Mouse (Mus musculus) lung, postnatal 36 days (tissue): ENCODE data around the gene Mrs2.

Source experiments
- DNase-seq: peaks from one replicate; pipeline ENCODE4 v3.0.0; 2022; ENCODE audit warnings: mixed read lengths

Gene Mrs2

DNA sequence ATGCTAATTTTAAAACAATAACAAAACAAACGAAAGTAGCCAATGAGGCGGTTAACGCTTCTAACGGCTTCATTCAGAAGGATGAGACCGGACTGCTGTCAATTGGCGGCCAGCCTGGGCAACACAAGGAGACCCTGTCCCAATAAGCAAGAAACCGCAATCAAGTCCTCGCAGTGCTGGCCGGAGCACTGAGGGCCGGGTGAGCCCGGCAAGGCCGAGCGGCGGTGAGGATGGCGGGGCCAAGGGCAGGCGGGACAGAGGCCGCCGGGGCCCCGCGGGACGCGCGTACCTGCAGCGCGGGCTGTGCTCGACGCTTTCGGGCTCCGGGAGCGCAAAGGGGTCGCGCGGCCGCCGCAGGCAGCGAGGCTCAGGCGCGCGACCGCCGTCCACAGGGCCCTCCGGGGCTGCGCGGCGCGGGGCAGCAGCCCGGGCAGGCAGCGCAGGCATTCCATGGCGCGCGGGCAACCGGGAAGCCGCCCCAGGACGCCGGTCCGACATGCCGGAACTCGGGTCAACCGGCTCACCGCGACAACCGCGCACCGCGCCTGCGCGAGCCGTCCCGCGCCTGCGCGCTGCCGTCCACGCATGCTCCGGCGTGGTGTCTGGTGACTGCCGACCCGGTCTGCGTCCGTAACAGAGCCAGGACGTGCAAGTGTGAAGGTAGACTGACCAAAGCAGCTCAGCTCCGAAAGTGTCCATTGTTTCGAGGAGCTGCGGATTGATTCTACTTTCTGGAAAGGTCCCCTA lies at the start of gene Mrs2:
Mrs2 (minus strand) TSS at position 587 of the 747 bp plus-strand sequence.
- DNase-seq = peak; percentile 89

DNA sequence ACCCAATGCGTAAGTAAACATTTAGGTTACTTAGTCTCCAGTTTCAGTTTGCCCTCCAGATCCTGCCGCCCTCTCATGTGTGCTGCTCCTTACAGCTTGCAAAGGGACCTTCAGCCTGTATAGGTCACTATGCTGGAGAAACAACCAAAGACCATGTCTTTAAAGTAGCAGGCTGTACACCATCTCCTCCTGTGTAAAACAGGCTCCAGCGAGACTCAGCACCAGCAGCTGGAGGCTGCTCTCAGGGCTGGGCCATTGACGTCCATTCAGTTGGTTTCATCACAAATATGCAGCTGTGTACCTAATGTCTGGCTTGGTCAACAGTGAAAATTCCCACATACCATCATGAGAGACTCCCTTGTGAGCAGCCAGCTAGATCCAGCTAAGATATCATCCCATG lies 49.6 kb upstream of the Mrs2 start:
- DNase-seq = no peak

GRCm38 (mm10) chr13:25067183-25067582 lies 47.0 kb upstream of the Mrs2 start:
- DNase-seq = no peak

DNA sequence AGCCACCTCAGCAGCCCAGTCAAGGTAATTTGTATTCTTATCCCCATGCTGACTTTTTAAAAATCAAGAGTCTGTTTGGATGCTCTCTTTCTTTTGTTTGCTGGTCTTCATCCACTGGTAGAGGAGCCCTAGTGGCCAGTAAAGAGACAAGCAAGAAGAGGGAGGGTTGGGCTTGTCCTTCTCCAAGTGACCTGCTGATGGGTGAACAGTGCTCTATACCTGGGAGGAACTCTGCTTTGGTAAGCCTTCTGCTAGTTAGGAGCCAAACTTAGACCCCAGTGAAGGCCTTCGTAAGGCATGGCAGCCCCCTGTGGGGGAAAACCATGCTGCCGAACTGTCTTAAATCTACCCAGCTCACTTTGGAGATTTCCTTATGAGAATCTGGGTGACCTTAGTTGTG lies 46.5 kb upstream of the Mrs2 start:
- DNase-seq = no peak

DNA sequence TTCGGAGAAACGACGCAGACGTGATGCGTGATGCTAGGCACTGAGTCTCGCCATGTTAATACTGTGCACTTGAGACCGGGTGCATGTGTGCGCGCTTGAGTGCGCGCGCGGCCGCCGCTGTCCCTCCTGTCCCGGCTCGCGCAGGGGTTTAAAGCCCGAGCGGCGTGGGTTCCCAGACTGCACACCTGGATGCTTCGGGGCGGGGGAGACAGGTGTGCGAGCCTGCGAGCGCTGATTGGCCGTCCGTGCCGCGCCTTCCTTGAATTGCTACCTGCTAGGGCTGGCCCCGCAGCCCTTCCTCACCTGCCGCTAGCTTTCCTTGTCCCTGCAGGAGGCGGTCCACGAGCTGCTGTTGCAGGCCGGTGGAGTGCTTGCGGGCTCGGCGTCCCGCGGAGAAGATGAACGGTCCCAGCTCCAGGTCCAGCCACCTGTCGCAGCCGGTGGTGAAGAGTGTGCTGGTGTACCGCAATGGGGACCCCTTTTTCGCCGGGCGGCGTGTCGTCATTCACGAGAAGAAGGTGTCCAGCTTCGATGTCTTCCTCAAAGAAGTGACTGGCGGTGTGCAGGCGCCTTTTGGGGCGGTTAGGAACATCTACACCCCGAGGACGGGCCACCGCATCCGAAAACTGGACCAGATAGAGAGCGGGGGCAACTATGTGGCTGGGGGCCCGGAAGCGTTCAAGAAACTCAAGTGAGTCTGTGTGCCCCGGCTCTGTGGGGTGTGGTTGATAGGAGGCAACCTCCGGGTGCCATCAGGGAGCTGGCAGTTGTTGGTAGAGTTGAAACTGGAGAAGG lies 35.9 kb upstream of the Mrs2 start, which contains the start of gene Dcdc2a:
Dcdc2a (plus strand) TSS at position 132 of the 795 bp plus-strand sequence.
- peak; percentile 33 for DNase-seq

- peak; percentile 43 for DNase-seq
Observed at GRCm38 (mm10) chr13:25055111-25055554, 35.0 kb upstream of the Mrs2 start.

DNA sequence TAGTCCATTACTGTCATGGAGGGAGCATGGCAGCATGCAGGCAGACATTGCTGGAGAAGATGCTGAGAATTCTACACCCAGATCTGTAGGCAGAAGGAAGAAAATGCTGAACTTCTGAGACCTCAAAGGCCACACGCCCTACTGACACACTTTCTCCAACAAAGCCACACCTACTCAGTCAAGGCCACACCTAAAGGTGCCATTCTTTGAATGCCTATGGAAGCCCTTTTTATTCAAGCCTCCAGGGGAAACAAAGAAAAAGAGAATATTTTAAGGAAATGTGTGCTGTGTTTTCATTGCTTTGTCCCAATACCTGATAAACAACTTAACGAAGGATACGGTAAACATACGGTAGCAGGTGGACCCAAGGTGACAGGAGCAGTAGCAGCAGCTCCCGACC lies 32.5 kb upstream of the Mrs2 start:
- DNase-seq = no peak

- no peak for DNase-seq
Observed at GRCm38 (mm10) chr13:25039488-25039887, 19.3 kb upstream of the Mrs2 start.

DNA sequence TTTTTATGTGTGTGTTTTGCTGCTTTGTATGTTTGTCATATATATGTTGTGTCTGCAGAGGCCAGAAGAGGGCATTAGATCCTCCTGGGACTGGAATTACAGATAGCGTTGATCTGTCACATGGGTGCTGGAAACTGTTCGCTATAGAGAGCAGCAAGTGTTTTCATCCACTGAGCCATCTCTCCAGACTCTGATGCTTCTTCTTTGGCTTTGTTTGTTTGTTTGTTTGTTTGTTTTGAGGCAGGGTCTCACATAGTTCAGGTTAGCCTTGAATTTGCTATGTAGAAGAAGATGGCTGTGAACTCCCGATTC lies 6.9 kb upstream of the Mrs2 start:
- DNase-seq = no peak

- DNase-seq = no peak
Observed at GRCm38 (mm10) chr13:25026409-25027113, 6.4 kb upstream of the Mrs2 start.

GRCm38 (mm10) chr13:25024655-25025054 lies 4.5 kb upstream of the Mrs2 start:
- DNase-seq = peak; percentile 61

- DNase-seq = no peak
Observed at GRCm38 (mm10) chr13:25023129-25023528, 3.0 kb upstream of the Mrs2 start.

- DNase-seq = no peak
Observed at GRCm38 (mm10) chr13:25022386-25022785, 2.2 kb upstream of the Mrs2 start.

- DNase-seq = no peak
Observed at GRCm38 (mm10) chr13:25020540-25020892, 337 bp upstream of the Mrs2 start.

DNA sequence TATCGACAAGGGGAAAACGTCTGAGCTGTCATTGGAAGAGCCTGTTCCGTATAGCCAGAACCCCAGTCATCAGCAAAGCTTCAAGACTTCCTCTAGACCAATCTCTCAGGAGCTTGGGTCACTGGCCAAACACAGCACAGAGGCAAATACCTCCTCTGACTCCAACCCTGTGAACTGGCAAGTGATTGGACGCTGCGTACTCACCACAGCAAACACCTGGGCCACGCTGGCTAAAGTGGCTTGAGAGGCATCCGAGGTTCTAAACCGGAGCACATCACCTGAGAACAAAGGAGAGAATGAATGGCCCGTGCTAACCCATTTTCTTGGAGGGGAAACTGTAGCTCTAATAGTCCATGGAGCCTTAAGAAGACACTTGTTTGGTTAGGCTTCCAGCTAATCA lies 1.9 kb downstream of the Mrs2 start:
- DNase-seq = no peak

DNA sequence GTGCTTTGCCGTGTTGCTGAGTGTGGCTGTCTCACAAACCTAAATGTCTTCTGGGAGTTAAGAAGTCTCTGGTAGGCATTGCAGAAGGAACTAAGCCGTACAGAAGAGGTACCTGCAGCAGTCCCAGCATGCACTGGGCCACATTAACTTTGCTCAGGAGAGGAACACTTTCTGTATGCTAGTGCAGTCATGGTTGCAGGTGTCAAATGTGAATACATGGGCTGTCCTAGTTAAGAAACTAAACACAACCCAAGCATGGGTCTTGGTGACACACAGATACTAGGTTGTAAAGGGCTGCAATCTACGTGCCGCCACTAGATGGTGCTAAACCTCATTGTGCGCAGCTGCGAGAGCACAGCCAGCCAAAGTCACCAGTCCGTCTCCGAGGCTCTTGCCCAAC lies 13.1 kb downstream of the Mrs2 start:
- DNase-seq = peak; percentile 75

DNA sequence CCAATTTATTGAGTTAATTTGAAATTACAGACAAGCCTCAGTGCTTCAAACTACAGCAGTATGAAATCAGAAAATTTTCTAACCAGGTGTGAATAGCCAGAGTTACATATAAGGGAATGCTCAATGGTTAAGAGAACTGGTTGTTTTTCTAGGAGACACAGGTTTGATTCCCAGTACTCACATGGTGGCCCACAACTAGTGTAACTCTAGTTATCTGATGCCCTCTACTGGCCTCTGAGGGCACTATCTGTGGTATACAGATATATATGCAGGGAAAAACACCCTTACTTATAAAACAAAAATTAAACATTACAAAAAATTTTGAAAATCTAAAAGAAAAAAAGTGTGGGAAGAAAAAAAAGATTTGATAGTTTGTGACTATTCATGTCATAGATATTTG lies 17.2 kb downstream of the Mrs2 start:
- DNase-seq = no peak

GRCm38 (mm10) chr13:24999538-24999937 lies 20.6 kb downstream of the Mrs2 start:
- DNase-seq = no peak

DNA sequence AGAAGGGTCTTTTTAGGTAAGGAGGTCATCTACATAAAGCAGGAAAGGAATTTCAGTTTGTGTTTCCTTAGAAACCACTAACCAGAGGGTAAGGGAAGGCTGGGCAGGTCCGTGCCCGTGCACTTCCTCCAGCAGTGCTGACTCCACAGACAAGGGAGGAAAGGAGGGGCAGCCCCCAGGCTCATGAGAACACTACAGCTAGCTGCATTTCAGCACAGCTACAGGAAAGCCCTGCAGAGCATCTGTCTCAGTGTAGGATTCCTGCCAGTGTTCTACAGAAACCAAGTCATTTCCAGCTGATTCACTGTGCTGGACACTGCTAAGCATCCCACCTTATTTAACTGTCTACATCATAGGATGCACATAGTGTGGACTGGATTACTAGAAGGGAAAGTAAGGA lies 27.0 kb downstream of the Mrs2 start:
- DNase-seq = no peak

GRCm38 (mm10) chr13:24989006-24989405 lies 31.2 kb downstream of the Mrs2 start:
- DNase-seq = no peak

DNA sequence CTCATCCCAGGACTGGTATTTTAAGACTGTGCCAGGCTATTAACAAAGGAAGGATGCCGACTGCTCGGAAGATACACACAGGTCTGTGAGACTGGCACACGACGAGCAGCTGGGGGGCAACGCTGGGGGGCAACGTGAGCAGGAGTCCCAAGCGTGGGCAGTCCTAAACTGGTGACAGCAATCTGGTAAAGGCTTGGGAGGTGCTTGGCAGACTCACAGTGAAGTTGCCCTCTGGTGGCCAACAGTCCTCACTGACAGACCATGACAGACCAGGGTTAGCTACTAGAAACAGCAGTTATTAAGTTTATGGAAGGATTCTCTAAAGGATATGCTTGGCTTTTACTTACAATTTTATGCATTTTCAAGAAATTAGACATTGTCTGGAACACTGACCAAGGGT lies 31.8 kb downstream of the Mrs2 start:
- peak; percentile 77 for DNase-seq

- no peak for DNase-seq
Observed at GRCm38 (mm10) chr13:24985435-24985834, 34.7 kb downstream of the Mrs2 start.

- peak; percentile 28 for DNase-seq
Observed at GRCm38 (mm10) chr13:24981031-24981430, 39.1 kb downstream of the Mrs2 start.
